Mouse (Mus musculus): ENCODE results near the gene Syt7. TPM values are rescaled to one million over a fixed set of nuclear protein-coding genes. Genes with fewer than 3 reads are reported as not detected.

Syt7 gene
- total and polyA plus RNA-seq, 3 experiments = not detected

GRCm38 (mm10) chr19:10398296-10398695 lies 9.4 kb downstream of the Syt7 start:
- Histone ChIP-seq H3K36me3 (replicated peaks in 1 of 2; ENCODE audit: control insufficient read depth in 1 of 2, insufficient read depth in 1 of 2, low read length in 1 of 2) (no peaks in the 10 kb centered on the region), H3K79me2 (replicated peaks; ENCODE audit: control insufficient read depth, extremely low read depth, insufficient read depth, poor library complexity, severe bottlenecking) (no peaks in the 10 kb centered on the region), H3K4me3 (replicated peaks in 1 of 3; ENCODE audit: low read depth in 2 of 3, low read length in 2 of 3, poor library complexity in 1 of 3) (no peak overlapping the region), H3K27ac (ENCODE audit: insufficient read depth, low read depth) (no peak overlapping the region), H3K4me1 (ENCODE audit: control insufficient read depth in 1 of 2, insufficient read depth in 2 of 2) (no peaks in the 10 kb centered on the region), H3K27me3 (replicated peaks) (peaks cover 85% of the 10 kb centered on the region), H3K9me3 (replicated peaks; ENCODE audit: low read length) (peaks cover 3% of the 10 kb centered on the region), H3K9ac (ENCODE audit: insufficient read depth, low read depth) (no peak overlapping the region), H3K4me2 (ENCODE audit: insufficient read depth, low read depth, poor library complexity, severe bottlenecking) (no peak overlapping the region)
- TF ChIP-seq JUND (conservative IDR thresholded peaks at IDR 0.05; ENCODE audit: low read depth, low read length) (no peak), PAX5 (IDR thresholded peaks at IDR 0.05; ENCODE audit: low read length) (no peak), IRF4 (IDR thresholded peaks at IDR 0.05; ENCODE audit: low read depth, low read length) (no peak), MYC (IDR thresholded peaks at IDR 0.05; ENCODE audit: low read depth, low read length) (no peak), E2F4 (IDR thresholded peaks at IDR 0.05; ENCODE audit: insufficient replicate concordance, low read depth, low read length) (no peak), USF2 (conservative IDR thresholded peaks at IDR 0.05; ENCODE audit: low read depth, low read length) (no peak), RCOR1 (conservative IDR thresholded peaks at IDR 0.05; ENCODE audit: low read depth, low read length) (no peak)
- DNase-seq (ENCODE audit: extremely low read depth) = no peak
- in situ Hi-C loops (cut with MboI; ENCODE audit: low pct_ligation_motif_present, low pct_unique_long_range_greater_than_20kb, low sequenced_read_pairs) (loop anchor here (5.0 kb wide), 1 partner anchor 56 kb away; no protein-coding TSS in a partner anchor), dilution Hi-C loops (cut with MboI; ENCODE audit: extremely low pct_ligation_motif_present, extremely low pct_unique_long_range_greater_than_20kb, low sequenced_read_pairs) (no loop called here)

GRCm38 (mm10) chr19:10402771-10403494 lies 14.0 kb downstream of the Syt7 start:
- dilution Hi-C loops (cut with MboI; ENCODE audit: extremely low pct_ligation_motif_present, extremely low pct_unique_long_range_greater_than_20kb, low sequenced_read_pairs) (no loop called here), in situ Hi-C loops (cut with MboI; ENCODE audit: low pct_ligation_motif_present, low pct_unique_long_range_greater_than_20kb, low sequenced_read_pairs) (no loop called here)

GRCm38 (mm10) chr19:10403593-10404380 lies 14.9 kb downstream of the Syt7 start:
- no peak overlapping the region for H3K4me2 ChIP-seq (ENCODE audit: insufficient read depth, low read depth, poor library complexity, severe bottlenecking)
- no peak overlapping the region for H3K9ac ChIP-seq (ENCODE audit: insufficient read depth, low read depth)
- H3K27me3 ChIP-seq (replicated peaks) = peaks cover 86% of the 10 kb centered on the region
- H3K9me3 ChIP-seq (replicated peaks; ENCODE audit: low read length) = peaks cover 3% of the 10 kb centered on the region
- in situ Hi-C loops (cut with MboI; ENCODE audit: low pct_ligation_motif_present, low pct_unique_long_range_greater_than_20kb, low sequenced_read_pairs) (no loop called here), dilution Hi-C loops (cut with MboI; ENCODE audit: extremely low pct_ligation_motif_present, extremely low pct_unique_long_range_greater_than_20kb, low sequenced_read_pairs) (no loop called here)
- TF ChIP-seq ZC3H11A (IDR thresholded peaks at IDR 0.05; ENCODE audit: low read depth, low read length) (no peak), NRF1 (IDR thresholded peaks at IDR 0.05; ENCODE audit: low read depth, low read length) (no peak), PAX5 (IDR thresholded peaks at IDR 0.05; ENCODE audit: low read length) (no peak), POLR2A (IDR thresholded peaks at IDR 0.05; ENCODE audit: low read depth, low read length) (no peak), USF2 (conservative IDR thresholded peaks at IDR 0.05; ENCODE audit: low read depth, low read length) (no peak), POLR2AphosphoS2 (IDR thresholded peaks at IDR 0.05; ENCODE audit: low read depth, low read length) (no peak), NELFE (IDR thresholded peaks at IDR 0.05; ENCODE audit: low read depth, low read length) (no peak), MAX (IDR thresholded peaks at IDR 0.05; ENCODE audit: low read length) (no peak), MAFK (IDR thresholded peaks at IDR 0.05; ENCODE audit: insufficient replicate concordance, low read length) (no peak), MEF2A (IDR thresholded peaks at IDR 0.05; ENCODE audit: borderline replicate concordance, low read depth, low read length) (no peak), RAD21 (IDR thresholded peaks at IDR 0.05; ENCODE audit: low read depth, low read length) (no peak)
- no peak overlapping the region for H3K4me3 ChIP-seq (replicated peaks in 1 of 3; ENCODE audit: low read depth in 2 of 3, low read length in 2 of 3, poor library complexity in 1 of 3)
- no peak overlapping the region for H3K27ac ChIP-seq (ENCODE audit: insufficient read depth, low read depth)
- H3K79me2 ChIP-seq (replicated peaks; ENCODE audit: control insufficient read depth, extremely low read depth, insufficient read depth, poor library complexity, severe bottlenecking) = no peaks in the 10 kb centered on the region
- H3K4me1 ChIP-seq (ENCODE audit: control insufficient read depth in 1 of 2, insufficient read depth in 2 of 2) = no peaks in the 10 kb centered on the region
- DNase-seq (ENCODE audit: extremely low read depth) = no peak
- no peaks in the 10 kb centered on the region for H3K36me3 ChIP-seq (replicated peaks in 1 of 2; ENCODE audit: control insufficient read depth in 1 of 2, insufficient read depth in 1 of 2, low read length in 1 of 2)

More at GRCm38 (mm10) chr19:10402771-10403494, 14.0 kb downstream of the Syt7 start:
- Histone ChIP-seq H3K27ac (ENCODE audit: insufficient read depth, low read depth) (no peak overlapping the region), H3K36me3 (replicated peaks in 1 of 2; ENCODE audit: control insufficient read depth in 1 of 2, insufficient read depth in 1 of 2, low read length in 1 of 2) (no peaks in the 10 kb centered on the region), H3K79me2 (replicated peaks; ENCODE audit: control insufficient read depth, extremely low read depth, insufficient read depth, poor library complexity, severe bottlenecking) (no peaks in the 10 kb centered on the region), H3K4me1 (ENCODE audit: control insufficient read depth in 1 of 2, insufficient read depth in 2 of 2) (no peaks in the 10 kb centered on the region), H3K9me3 (replicated peaks; ENCODE audit: low read length) (peaks cover 3% of the 10 kb centered on the region), H3K9ac (ENCODE audit: insufficient read depth, low read depth) (no peak overlapping the region), H3K4me3 (replicated peaks in 1 of 3; ENCODE audit: low read depth in 2 of 3, low read length in 2 of 3, poor library complexity in 1 of 3) (no peak overlapping the region), H3K4me2 (ENCODE audit: insufficient read depth, low read depth, poor library complexity, severe bottlenecking) (no peak overlapping the region), H3K27me3 (replicated peaks) (peaks cover 86% of the 10 kb centered on the region)
- TF ChIP-seq SIN3A (IDR thresholded peaks at IDR 0.05; ENCODE audit: low read length) (peak; percentile 98), USF1 (IDR thresholded peaks at IDR 0.05; ENCODE audit: low read depth, low read length) (no peak), CTCF (conservative IDR thresholded peaks at IDR 0.05 in 1 of 2, IDR thresholded peaks at IDR 0.05 in 1 of 2; ENCODE audit: low read depth in 2 of 2, low read length in 2 of 2) (peak in 1 of 2 experiments; percentile 59; a peak in 2 of 4 replicates), SMC3 (IDR thresholded peaks at IDR 0.05; ENCODE audit: low read depth, low read length) (peak; percentile 38), MXI1 (IDR thresholded peaks at IDR 0.05; ENCODE audit: low read depth, low read length) (peak; percentile 79)
- peak; percentile 64 for DNase-seq (ENCODE audit: extremely low read depth)

Measured in CH12.LX (cell line).